9 mouse cellular contexts compared by ENCODE assay signal in the genomic region with DNA sequence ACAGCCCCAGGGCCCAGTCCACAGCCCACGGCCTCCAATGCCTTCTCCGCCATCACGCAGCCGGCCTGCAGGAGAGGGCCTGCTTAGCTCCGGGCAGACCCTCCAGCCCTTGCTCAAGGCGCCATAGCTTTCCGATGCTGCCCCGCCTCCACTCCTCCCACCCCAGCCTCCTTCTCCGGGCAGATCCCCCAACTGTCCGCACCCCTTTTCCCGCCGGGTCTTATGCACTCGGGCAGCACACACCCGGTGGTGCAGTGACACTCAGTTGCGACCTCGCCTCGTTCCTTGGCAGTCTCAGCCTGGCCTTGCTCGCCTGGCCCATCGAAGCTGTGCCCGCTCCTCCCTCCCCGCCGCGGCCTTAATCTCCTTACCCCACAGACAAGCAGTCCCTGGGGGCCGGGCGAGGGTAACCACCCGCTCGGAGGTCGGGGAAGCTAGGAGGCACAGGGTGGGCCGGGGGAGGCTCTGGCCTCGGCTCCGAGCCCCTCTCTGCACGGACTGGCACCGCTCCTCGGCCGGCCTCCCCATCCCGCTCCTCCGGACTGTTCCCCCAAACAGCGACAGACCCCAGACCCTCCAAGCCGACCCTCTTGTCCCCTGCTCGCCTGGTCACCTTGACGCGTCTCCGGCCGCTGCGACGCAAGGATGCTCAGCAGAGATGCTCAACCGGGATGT. TPM values are rescaled to one million over a fixed set of nuclear protein-coding genes. Genes with fewer than 3 reads are reported as not detected.
DNase-seq lines count a peak whose midpoint lies in the region; ATAC-seq and TF ChIP-seq lines count a peak whose summit lies in the region.
"Had no signal": no experiment of that assay in that cellular context is flagged by ENCODE, and none has a peak within 500 bp of the region (broad histone marks: within the 10 kb centered on the region; RNA-seq: fewer than 3 reads in every experiment).

No protein-coding gene starts in this region.

- peak overlapping the region; percentile 27 for H3K4me3 ChIP-seq in kidney, adult 2 months (ENCODE audit: insufficient read depth, low read depth, low read length)
- peak overlapping the region; percentile 87 for H3K4me3 ChIP-seq in cortical plate, adult 2 months (ENCODE audit: insufficient read depth, low read length)
- peak overlapping the region; percentile 78 for H3K4me3 ChIP-seq in hindbrain, embryonic 10.5 days
- H3K4me3 ChIP-seq in lung, postnatal 0 days (ENCODE audit: low read depth, low read length), result peak overlapping the region; percentile 40

- ATAC-seq in lung, postnatal 0 days, result peak; percentile 32; the same call in 1 of the 2 replicates
- ATAC-seq: Patski had no signal

- H3K4me2 ChIP-seq in lung, postnatal 0 days (replicated peaks; ENCODE audit: low read depth, low read length), result peak overlapping the region; percentile 76

- TF ChIP-seq CTCF in kidney, adult 2 months (conservative IDR thresholded peaks at IDR 0.05; ENCODE audit: insufficient read depth, insufficient read length, low read depth, low read length), result no peak
- no peak for TF ChIP-seq CTCF in cortical plate, adult 2 months (IDR thresholded peaks at IDR 0.05; ENCODE audit: extremely low read depth, insufficient read depth, low read length)
- no peak for TF ChIP-seq CTCF in lung, postnatal 0 days (IDR thresholded peaks at IDR 0.05)

- H3K9me3 ChIP-seq in hindbrain, embryonic 10.5 days, result peaks cover 2% of the 10 kb centered on the region; the same call in 1 of the 2 replicates
- no peaks in the 10 kb centered on the region for H3K9me3 ChIP-seq in lung, postnatal 0 days (ENCODE audit: low read length)

- WGBS in kidney, adult 2 months, result 6% methylated on average over 47 of the region's 47 CpGs
- WGBS in hindbrain, embryonic 10.5 days, result under 1% methylated on average over 47 of the region's 47 CpGs
- WGBS in lung, postnatal 0 days, result 2% methylated on average over 42 of the region's 47 CpGs

- TF ChIP-seq POLR2A in kidney, adult 2 months (IDR thresholded peaks at IDR 0.05; ENCODE audit: low read depth, low read length), result no peak
- no peak for TF ChIP-seq POLR2A in cortical plate, adult 2 months (IDR thresholded peaks at IDR 0.05; ENCODE audit: extremely low read depth, insufficient read depth, low read length)

- no peak for TF ChIP-seq EP300 in lung, postnatal 0 days (IDR thresholded peaks at IDR 0.05)

- peak overlapping the region; percentile 19; the same call in 1 of the 2 replicates for H3K9ac ChIP-seq in lung, postnatal 0 days (replicated peaks; ENCODE audit: low read depth)

- H3K4me1 ChIP-seq in kidney, adult 2 months (ENCODE audit: control insufficient read depth, insufficient read depth, low read length), result no peaks in the 10 kb centered on the region
- H3K4me1 ChIP-seq in cortical plate, adult 2 months (ENCODE audit: control insufficient read depth, insufficient read depth, low read length), result peaks cover 4% of the 10 kb centered on the region; the same call in 1 of the 2 replicates
- peaks cover 35% of the 10 kb centered on the region for H3K4me1 ChIP-seq in hindbrain, embryonic 10.5 days (replicated peaks)
- peaks cover 14% of the 10 kb centered on the region; the same call in 1 of the 2 replicates for H3K4me1 ChIP-seq in lung, postnatal 0 days (ENCODE audit: insufficient read depth, low read depth, low read length)

- H3K36me3 ChIP-seq in kidney, adult 2 months (ENCODE audit: control insufficient read depth, insufficient read depth, low read length), result no peaks in the 10 kb centered on the region
- H3K36me3 ChIP-seq in hindbrain, embryonic 10.5 days, result peaks cover 28% of the 10 kb centered on the region
- H3K36me3 ChIP-seq in lung, postnatal 0 days (ENCODE audit: insufficient read depth, low read length), result no peaks in the 10 kb centered on the region

- no peak overlapping the region for H3K27ac ChIP-seq in kidney, adult 2 months (ENCODE audit: insufficient read depth, low read depth, low read length)
- H3K27ac ChIP-seq in cortical plate, adult 2 months (ENCODE audit: insufficient read depth, low read length), result peak overlapping the region; percentile 13
- H3K27ac ChIP-seq in hindbrain, embryonic 10.5 days, result peak overlapping the region; percentile 87
- H3K27ac ChIP-seq in lung, postnatal 0 days (ENCODE audit: low read length), result no peak overlapping the region

- no peak for DNase-seq in kidney, adult 2 months
- no peak for DNase-seq in kidney, adult 18-20 months
- DNase-seq in MN1 (ENCODE audit: low spot score), result peak; percentile 77
- DNase-seq in hindbrain, embryonic 10.5 days (ENCODE audit: low spot score), result peak; percentile 57
- peak; percentile 17 for DNase-seq in lung, postnatal 0 days (ENCODE audit: low spot score)
- DNase-seq in right cerebral cortex, postnatal 10 days (ENCODE audit: low spot score in 2 of 2), result peak; percentile 61 to 64
- no peak for DNase-seq in urinary bladder, postnatal 4 days (ENCODE audit: low spot score in 2 of 2)

- no peaks in the 10 kb centered on the region for H3K27me3 ChIP-seq in kidney, adult 2 months (replicated peaks; ENCODE audit: control insufficient read depth, insufficient read depth, low read length)
- peaks cover 55% of the 10 kb centered on the region for H3K27me3 ChIP-seq in hindbrain, embryonic 10.5 days (ENCODE audit: insufficient read depth, poor library complexity, severe bottlenecking)
- H3K27me3 ChIP-seq in lung, postnatal 0 days (replicated peaks; ENCODE audit: insufficient read depth, low read length), result peaks cover 12% of the 10 kb centered on the region
- H3K27me3 ChIP-seq: Patski had no signal

RNA-seq across cellular contexts. Expression of gene Abcg4, which starts 0.9 kb away (rescaled TPM):
- 0.45 and 1.2 TPM in 2 replicates for polyA plus RNA-seq in kidney, adult 2 months (2012; rRNA removed)
- 86.3 and 91.1 TPM in 2 replicates for polyA plus RNA-seq in cortical plate, adult 2 months (2012; rRNA removed)
- 4.3 and 7.2 TPM in 2 replicates for polyA plus RNA-seq in hindbrain, embryonic 10.5 days (2016; fragmentation: Nextera tagmentation; extraction: Ambion mirVana)
- 0.47 and 0.63 TPM in 2 replicates for polyA plus RNA-seq in lung, postnatal 0 days (2015; fragmentation: Nextera tagmentation; extraction: Ambion mirVana)

RNA-seq across cellular contexts. Expression of gene Hinfp, which starts 17.9 kb away (rescaled TPM):
- 14.4 and 17.8 TPM in 2 replicates for polyA plus RNA-seq in kidney, adult 2 months (2012; rRNA removed)
- 27.6 and 33.6 TPM in 2 replicates for polyA plus RNA-seq in cortical plate, adult 2 months (2012; rRNA removed)
- polyA plus RNA-seq in hindbrain, embryonic 10.5 days (2016; fragmentation: Nextera tagmentation; extraction: Ambion mirVana), result 30.0 and 30.7 TPM in 2 replicates
- 10.0 and 11.3 TPM in 2 replicates for polyA plus RNA-seq in lung, postnatal 0 days (2015; fragmentation: Nextera tagmentation; extraction: Ambion mirVana)

RNA-seq across cellular contexts. Expression of gene Nlrx1, which starts 19.1 kb away (rescaled TPM):
- 15.2 and 17.4 TPM in 2 replicates for polyA plus RNA-seq in kidney, adult 2 months (2012; rRNA removed)
- polyA plus RNA-seq in cortical plate, adult 2 months (2012; rRNA removed), result 7.0 and 8.0 TPM in 2 replicates
- 2.4 and 3.3 TPM in 2 replicates for polyA plus RNA-seq in hindbrain, embryonic 10.5 days (2016; fragmentation: Nextera tagmentation; extraction: Ambion mirVana)
- 9.4 and 10.1 TPM in 2 replicates for polyA plus RNA-seq in lung, postnatal 0 days (2015; fragmentation: Nextera tagmentation; extraction: Ambion mirVana)

RNA-seq across cellular contexts. Expression of gene C2cd2l, which starts 32.5 kb away (rescaled TPM):
- 164 and 194 TPM in 2 replicates for polyA plus RNA-seq in kidney, adult 2 months (2012; rRNA removed)
- 203 and 213 TPM in 2 replicates for polyA plus RNA-seq in cortical plate, adult 2 months (2012; rRNA removed)
- 9.8 and 17.5 TPM in 2 replicates for polyA plus RNA-seq in hindbrain, embryonic 10.5 days (2016; fragmentation: Nextera tagmentation; extraction: Ambion mirVana)
- 8.1 and 10.3 TPM in 2 replicates for polyA plus RNA-seq in lung, postnatal 0 days (2015; fragmentation: Nextera tagmentation; extraction: Ambion mirVana)

RNA-seq across cellular contexts. Expression of gene Pdzd3, which starts 36.3 kb away (rescaled TPM):
- polyA plus RNA-seq in kidney, adult 2 months (2012; rRNA removed), result 58.0 and 62.5 TPM in 2 replicates
- 0.40 and 0.71 TPM in 2 replicates for polyA plus RNA-seq in cortical plate, adult 2 months (2012; rRNA removed)
- 0.14 TPM in 1 of 2 replicates, not detected in the other for polyA plus RNA-seq in hindbrain, embryonic 10.5 days (2016; fragmentation: Nextera tagmentation; extraction: Ambion mirVana)
- 0.13 TPM in 1 of 2 replicates, not detected in the other for polyA plus RNA-seq in lung, postnatal 0 days (2015; fragmentation: Nextera tagmentation; extraction: Ambion mirVana)

Comparison
In these comparisons a context has a peak if more than half of its experiments do, and no peak if none do; other contexts are left out.
1. DNase-seq: peak in MN1 (single experiment), hindbrain, embryonic 10.5 days (single experiment), lung, postnatal 0 days (single experiment) and right cerebral cortex, postnatal 10 days (2 of 2); none in kidney, adult 2 months (single experiment), kidney, adult 18-20 months (single experiment) and urinary bladder, postnatal 4 days (0 of 2).
2. H3K27ac ChIP-seq: peak in cortical plate, adult 2 months (single experiment) and hindbrain, embryonic 10.5 days (single experiment); none in kidney, adult 2 months (single experiment) and lung, postnatal 0 days (single experiment).
3. H3K4me3 ChIP-seq: peak in every context shown above with its lines; median percentile 87 in cortical plate, adult 2 months; 78 in hindbrain, embryonic 10.5 days; 40 in lung, postnatal 0 days; 27 in kidney, adult 2 months.
4. RNA of gene Abcg4, which starts 0.9 kb away (polyA plus RNA-seq): 86.3 to 91.1 TPM in cortical plate, adult 2 months; 4.3 to 7.2 TPM in hindbrain, embryonic 10.5 days, 0.47 to 0.63 TPM in lung, postnatal 0 days and 0.45 to 1.2 TPM in kidney, adult 2 months; every median in the first group is over 10 times any median in the second.